Mouse (Mus musculus): Measurements from ENCODE around the gene 5330417H12Rik. TPM values are rescaled to one million over a fixed set of nuclear protein-coding genes. Genes with fewer than 3 reads are reported as not detected.

5330417H12Rik gene
- polyA plus RNA-seq, 1 experiment from 2014 or later, result not detected

DNA sequence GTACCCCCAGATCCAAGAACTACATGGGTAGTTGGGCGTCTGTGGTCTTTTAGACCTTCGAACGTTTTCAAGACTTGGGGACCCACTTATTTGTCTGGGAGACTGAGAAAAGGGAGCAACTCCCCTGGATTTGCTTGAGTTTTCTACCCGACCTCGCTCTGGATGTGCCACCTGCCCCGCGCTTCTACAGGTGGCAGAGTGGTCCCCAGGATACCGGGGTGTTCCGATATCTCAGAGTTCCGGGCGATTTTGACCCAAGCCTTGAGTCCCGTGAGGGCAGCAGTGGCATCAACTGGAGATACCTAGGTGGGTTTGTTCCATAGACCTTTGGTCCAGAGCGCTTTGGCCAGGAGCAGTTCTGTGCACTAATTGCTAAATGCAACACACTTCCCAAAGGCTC is 29.5 kb downstream of the 5330417H12Rik start:
- peaks cover 25% of the 10 kb centered on the region for H3K4me1 ChIP-seq
- H3K9me3 ChIP-seq, result no peaks in the 10 kb centered on the region
- no peaks in the 10 kb centered on the region; the same call in 1 of the 2 replicates for H3K27me3 ChIP-seq (replicated peaks)
- H3K36me3 ChIP-seq, result 0 out of 2 replicates have a peak, but pooled peaks cover 1% of the 10 kb centered on the region
- no peak overlapping the region for H3K27ac ChIP-seq (replicated peaks)
- WGBS, result 11% methylated on average over 13 of the region's 13 CpGs
- no peak for ATAC-seq (ENCODE audit: extremely low read depth, insufficient number of reproducible peaks, low FRiP score, low TSS enrichment)
- H3K9ac ChIP-seq, result peak overlapping the region; percentile 80
- peak overlapping the region; percentile 95 for H3K4me2 ChIP-seq
- H3K4me3 ChIP-seq, result peak overlapping the region; percentile 60

DNA sequence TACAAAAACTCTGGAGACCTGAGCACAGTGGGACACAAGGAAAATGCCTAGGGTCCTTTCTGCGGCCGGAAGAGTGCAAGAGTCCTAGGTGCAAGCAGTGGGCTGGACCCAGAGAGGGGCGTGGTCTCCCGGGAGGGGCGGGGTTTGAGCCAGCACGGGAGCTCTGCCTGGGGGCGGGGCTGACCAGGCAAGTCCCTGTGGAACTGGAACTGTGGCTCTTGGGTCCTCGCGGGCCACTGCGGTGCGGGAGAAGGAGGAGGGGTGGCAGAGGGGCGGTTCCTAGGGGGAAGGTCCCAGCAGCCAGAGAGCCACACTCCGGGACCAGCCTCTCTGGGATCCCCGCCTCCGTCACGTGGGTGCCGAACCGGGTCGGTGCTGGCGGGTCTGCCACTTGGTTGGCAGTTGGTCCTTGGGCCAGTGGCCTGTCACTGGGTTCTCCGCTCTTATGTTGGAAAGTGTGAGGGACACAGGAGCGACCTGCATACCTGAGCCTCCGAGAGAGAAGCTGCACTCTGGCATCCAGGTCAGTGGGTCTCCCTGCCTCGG is 30.0 kb downstream of the 5330417H12Rik start, which contains the start of gene Ppfibp2:
TSS of gene Ppfibp2 (plus strand) at position 351 of the 546 bp plus-strand sequence.
- under 1% methylated on average over 24 of the region's 24 CpGs for WGBS
- peak; percentile 83 for ATAC-seq (ENCODE audit: extremely low read depth, insufficient number of reproducible peaks, low FRiP score, low TSS enrichment)

DNA sequence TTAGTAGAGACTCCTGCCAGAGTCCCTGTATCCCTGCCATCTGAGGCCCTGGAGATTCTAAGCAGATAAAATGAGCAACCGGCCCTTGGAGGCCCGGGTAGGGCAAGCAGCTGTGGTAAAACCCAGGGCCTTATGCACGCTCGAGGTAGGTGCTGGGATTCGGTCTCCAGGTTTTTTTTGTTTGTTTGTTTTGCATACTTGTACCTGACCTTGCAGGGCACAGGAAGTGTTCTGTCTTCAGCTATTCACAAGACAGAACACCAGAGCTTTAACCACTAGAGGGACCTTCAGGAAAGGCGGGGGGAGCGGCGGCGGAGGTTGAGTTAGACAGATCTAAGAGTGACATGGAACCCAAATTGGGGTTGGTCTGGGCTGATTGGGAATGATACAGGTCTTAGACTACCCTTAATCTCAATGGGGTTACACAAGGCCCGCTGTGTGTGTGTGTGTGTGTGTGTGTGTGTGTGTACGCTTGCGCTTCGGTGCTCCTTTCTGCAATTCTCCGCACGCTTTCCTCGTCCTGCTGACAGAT is 30.6 kb downstream of the 5330417H12Rik start:
- Histone ChIP-seq H3K27ac (replicated peaks) (peak overlapping the region; percentile 32), H3K9me3 (no peaks in the 10 kb centered on the region), H3K36me3 (0 out of 2 replicates have a peak, but pooled peaks cover 3% of the 10 kb centered on the region), H3K9ac (peak overlapping the region; percentile 80), H3K27me3 (replicated peaks) (no peaks in the 10 kb centered on the region; the same call in 1 of the 2 replicates), H3K4me3 (peak overlapping the region; percentile 60), H3K4me2 (peak overlapping the region; percentile 95), H3K4me1 (peaks cover 25% of the 10 kb centered on the region)
- under 1% methylated on average over 16 of the region's 16 CpGs for WGBS
- peak; percentile 41; the same call in 1 of the 2 replicates for ATAC-seq (ENCODE audit: extremely low read depth, insufficient number of reproducible peaks, low FRiP score, low TSS enrichment)

More for the DNA sequence above, 30.0 kb downstream of the 5330417H12Rik start, which contains the start of gene Ppfibp2:
- Histone ChIP-seq H3K9ac (peak within 1 kb of the TSS; percentile 80), H3K27ac (replicated peaks) (peak within 1 kb of the TSS; percentile 32), H3K4me1 (peaks cover 25% of the 10 kb centered on the region), H3K4me2 (peak within 1 kb of the TSS; percentile 95), H3K4me3 (peak within 1 kb of the TSS; percentile 60), H3K9me3 (no peaks in the 10 kb centered on the region), H3K27me3 (replicated peaks) (no peaks in the 10 kb centered on the region; the same call in 1 of the 2 replicates), H3K36me3 (0 out of 2 replicates have a peak, but pooled peaks cover 3% of the 10 kb centered on the region)

DNA sequence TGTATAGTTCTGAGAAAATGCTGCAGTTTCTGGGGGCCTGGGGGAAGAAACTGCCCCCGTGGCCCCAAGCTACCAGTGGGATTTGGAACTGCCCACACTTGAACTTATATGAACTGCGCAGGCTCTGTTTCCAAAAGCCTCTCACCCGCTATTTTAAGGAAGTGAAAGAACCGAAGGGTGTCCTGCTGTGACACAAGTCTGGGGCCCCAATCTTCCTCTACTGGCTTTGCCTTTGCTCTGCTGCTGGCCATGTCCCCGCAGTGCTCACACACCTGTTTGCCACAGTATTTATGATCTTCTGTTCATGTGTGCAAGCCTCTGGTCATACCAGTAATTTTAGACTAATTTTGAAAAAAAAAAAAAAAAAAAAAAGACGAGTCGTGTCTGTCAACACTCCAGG is 31.1 kb downstream of the 5330417H12Rik start:
- Histone ChIP-seq H3K4me1 (peaks cover 25% of the 10 kb centered on the region), H3K27ac (replicated peaks) (0 out of 2 replicates have a peak overlapping the region, but pooled peaks have one; percentile 32), H3K9ac (peak overlapping the region; percentile 80), H3K36me3 (0 out of 2 replicates have a peak, but pooled peaks cover 3% of the 10 kb centered on the region), H3K27me3 (replicated peaks) (no peaks in the 10 kb centered on the region; the same call in 1 of the 2 replicates), H3K9me3 (no peaks in the 10 kb centered on the region), H3K4me3 (peak overlapping the region; percentile 60), H3K4me2 (peak overlapping the region; percentile 95)
- no peak for ATAC-seq (ENCODE audit: extremely low read depth, insufficient number of reproducible peaks, low FRiP score, low TSS enrichment)
- WGBS, result 37% methylated on average over 7 of the region's 7 CpGs

DNA sequence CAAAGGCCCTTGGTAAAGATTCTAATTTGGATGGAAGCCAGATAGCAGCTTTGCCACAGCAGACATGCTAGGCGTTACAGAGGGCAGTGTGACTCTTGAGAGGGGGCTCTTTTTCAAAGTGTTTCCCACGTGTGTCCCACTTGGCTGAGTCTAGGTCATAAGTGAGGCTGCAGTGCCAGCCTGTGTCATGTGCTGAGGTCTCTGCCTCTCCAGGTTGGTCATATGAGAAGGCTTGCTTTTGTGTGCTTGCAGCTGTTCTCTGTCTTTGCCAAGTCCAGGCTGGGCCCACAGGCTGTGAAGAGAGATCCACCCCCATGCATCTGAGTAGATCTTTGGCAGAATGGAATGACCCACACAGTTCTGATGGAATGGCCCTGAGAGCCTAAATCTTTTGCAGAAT is 32.3 kb downstream of the 5330417H12Rik start:
- Histone ChIP-seq H3K4me2 (no peak overlapping the region), H3K36me3 (0 out of 2 replicates have a peak, but pooled peaks cover 3% of the 10 kb centered on the region), H3K9me3 (no peaks in the 10 kb centered on the region), H3K27ac (replicated peaks) (no peak overlapping the region), H3K9ac (no peak overlapping the region), H3K27me3 (replicated peaks) (no peaks in the 10 kb centered on the region; the same call in 1 of the 2 replicates), H3K4me3 (no peak overlapping the region), H3K4me1 (peaks cover 23% of the 10 kb centered on the region)
- 28% methylated on average over 2 of the region's 2 CpGs for WGBS
- no peak for ATAC-seq (ENCODE audit: extremely low read depth, insufficient number of reproducible peaks, low FRiP score, low TSS enrichment)

DNA sequence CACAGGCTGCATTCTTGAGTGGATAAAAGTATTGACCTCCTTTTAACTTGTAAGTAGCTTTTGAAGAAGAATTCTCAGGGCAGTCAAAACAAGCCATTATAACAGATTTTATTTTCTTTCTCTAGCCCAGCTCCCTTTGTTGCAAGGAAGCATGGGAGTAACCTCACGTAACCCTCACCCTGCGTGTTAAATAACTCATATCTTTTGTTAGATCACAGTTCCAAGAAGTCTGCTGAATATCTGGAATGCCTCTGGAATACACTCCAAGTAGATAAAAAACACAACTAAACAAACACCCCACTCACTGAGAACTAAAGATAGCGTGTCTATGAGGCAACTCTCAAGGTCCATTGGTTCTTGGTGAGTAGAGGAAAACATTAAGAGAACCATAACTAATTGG is 50.7 kb downstream of the 5330417H12Rik start:
- WGBS, result 59% methylated on average over 3 of the region's 3 CpGs
- H3K36me3 ChIP-seq, result peaks cover 18% of the 10 kb centered on the region
- no peak overlapping the region for H3K9ac ChIP-seq
- H3K9me3 ChIP-seq, result no peaks in the 10 kb centered on the region; the same call in 1 of the 2 replicates
- H3K4me1 ChIP-seq, result no peaks in the 10 kb centered on the region; the same call in 1 of the 2 replicates
- H3K4me3 ChIP-seq, result no peak overlapping the region
- H3K4me2 ChIP-seq, result no peak overlapping the region
- no peaks in the 10 kb centered on the region for H3K27me3 ChIP-seq (replicated peaks)
- no peak for ATAC-seq (ENCODE audit: extremely low read depth, insufficient number of reproducible peaks, low FRiP score, low TSS enrichment)
- H3K27ac ChIP-seq (replicated peaks), result no peak overlapping the region

Other genes starting within 250 kb of the 5330417H12Rik start
- 6.4 and 8.5 TPM in 2 replicates for gene Olfml1, start 57.7 kb downstream of the 5330417H12Rik start, polyA plus RNA-seq (2015; fragmentation: Nextera tagmentation; extraction: Ambion mirVana)
- 5.1 and 5.5 TPM in 2 replicates for gene Ppfibp2, start 30.0 kb downstream of the 5330417H12Rik start, polyA plus RNA-seq (2015; fragmentation: Nextera tagmentation; extraction: Ambion mirVana)
- gene Cyb5r2, start 132.9 kb upstream of the 5330417H12Rik start, polyA plus RNA-seq (2015; fragmentation: Nextera tagmentation; extraction: Ambion mirVana), result 0.69 and 0.98 TPM in 2 replicates
- not detected in 2 replicates for gene Ovch2, start 176.0 kb upstream of the 5330417H12Rik start, polyA plus RNA-seq (2015; fragmentation: Nextera tagmentation; extraction: Ambion mirVana)
- gene Olfr467, start 187.1 kb upstream of the 5330417H12Rik start, polyA plus RNA-seq (2015; fragmentation: Nextera tagmentation; extraction: Ambion mirVana), result not detected in 2 replicates
- gene Olfr469, start 200.4 kb upstream of the 5330417H12Rik start, polyA plus RNA-seq (2015; fragmentation: Nextera tagmentation; extraction: Ambion mirVana), result not detected in 2 replicates
- not detected in 2 replicates for gene Olfr470, start 222.3 kb upstream of the 5330417H12Rik start, polyA plus RNA-seq (2015; fragmentation: Nextera tagmentation; extraction: Ambion mirVana)

All from heart, embryonic 13.5 days (tissue).